Mouse (Mus musculus) liver, adult 2 months (tissue): ENCODE measurements around the gene Tpm3.

Experiments used
- CTCF ChIP-seq: fragments of 200-500 bp; IDR thresholded peaks from 2 replicates; pipeline ENCODE4 v1.5.1; 2011; ENCODE audit warnings: low read depth, low read length, control low read depth
- POLR2A ChIP-seq: fragments of 200-500 bp; IDR thresholded peaks from 2 replicates; pipeline ENCODE4 v1.6.1; 2011; ENCODE audit warnings: low read length, control low read depth; ENCODE audit not compliant: insufficient read depth; ENCODE audit errors: extremely low read depth

- TF ChIP-seq CTCF (no peak), POLR2A (no peak)
Observed at GRCm38 (mm10) chr3:90118132-90118790, 45.8 kb downstream of the Tpm3 start.
